Mouse (Mus musculus): ENCODE results near the gene Gm5431. TPM values are rescaled to one million over a fixed set of nuclear protein-coding genes. Genes with fewer than 3 reads are reported as not detected.

The Gm5431 gene
- polyA plus RNA-seq, 1 experiment: not detected

- TF ChIP-seq GATA1 (IDR thresholded peaks at IDR 0.05; ENCODE audit: low read length): 0 out of 2 replicates have a peak, but pooled peaks have one; percentile 23
- TF ChIP-seq TAL1 (IDR thresholded peaks at IDR 0.05; ENCODE audit: low read length): no peak
- H3K4me3 ChIP-seq (replicated peaks): peak overlapping the region; percentile 80
- no peaks in the 10 kb centered on the region for H3K9me3 ChIP-seq (ENCODE audit: control insufficient read depth, low read length)
- peaks cover 70% of the 10 kb centered on the region for H3K4me1 ChIP-seq (ENCODE audit: control insufficient read depth)
- peaks cover 1% of the 10 kb centered on the region for H3K36me3 ChIP-seq (ENCODE audit: control insufficient read depth)
- no peaks in the 10 kb centered on the region for H3K27me3 ChIP-seq (ENCODE audit: control insufficient read depth)
Measured at GRCm38 (mm10) chr11:48871817-48872541, 30.0 kb downstream of the Gm5431 start.

- Histone ChIP-seq H3K27me3 (ENCODE audit: control insufficient read depth) (no peaks in the 10 kb centered on the region), H3K36me3 (ENCODE audit: control insufficient read depth) (peaks cover 8% of the 10 kb centered on the region), H3K4me3 (replicated peaks) (peak within 1 kb of the TSS; percentile 80), H3K4me1 (ENCODE audit: control insufficient read depth) (peaks cover 70% of the 10 kb centered on the region), H3K9me3 (ENCODE audit: control insufficient read depth, low read length) (no peaks in the 10 kb centered on the region)
- TF ChIP-seq GATA1 (IDR thresholded peaks at IDR 0.05; ENCODE audit: low read length) (no peak), TAL1 (IDR thresholded peaks at IDR 0.05; ENCODE audit: low read length) (no peak)
Measured at GRCm38 (mm10) chr11:48871201-48871772, 30.7 kb downstream of the Gm5431 start, which contains the start of gene Irgm1. Gene Irgm1 (minus strand): TSS chr11:48871683.

- TF ChIP-seq GATA1 (IDR thresholded peaks at IDR 0.05; ENCODE audit: low read length): no peak
- no peak for TF ChIP-seq TAL1 (IDR thresholded peaks at IDR 0.05; ENCODE audit: low read length)
- Histone ChIP-seq H3K27me3 (ENCODE audit: control insufficient read depth) (no peaks in the 10 kb centered on the region), H3K36me3 (ENCODE audit: control insufficient read depth) (peaks cover 13% of the 10 kb centered on the region), H3K4me3 (replicated peaks) (peak overlapping the region; percentile 80), H3K9me3 (ENCODE audit: control insufficient read depth, low read length) (no peaks in the 10 kb centered on the region), H3K4me1 (ENCODE audit: control insufficient read depth) (peaks cover 70% of the 10 kb centered on the region)
Measured at GRCm38 (mm10) chr11:48870781-48871180, 31.2 kb downstream of the Gm5431 start.

GRCm38 (mm10) chr11:48869380-48870110 is 32.5 kb downstream of the Gm5431 start:
- Histone ChIP-seq H3K4me3 (replicated peaks) (peak overlapping the region; percentile 80), H3K27me3 (ENCODE audit: control insufficient read depth) (no peaks in the 10 kb centered on the region), H3K36me3 (ENCODE audit: control insufficient read depth) (peaks cover 21% of the 10 kb centered on the region), H3K4me1 (ENCODE audit: control insufficient read depth) (peaks cover 66% of the 10 kb centered on the region), H3K9me3 (ENCODE audit: control insufficient read depth, low read length) (no peaks in the 10 kb centered on the region)
- no peak for TF ChIP-seq TAL1 (IDR thresholded peaks at IDR 0.05; ENCODE audit: low read length)
- no peak for TF ChIP-seq GATA1 (IDR thresholded peaks at IDR 0.05; ENCODE audit: low read length)

- H3K9me3 ChIP-seq (ENCODE audit: control insufficient read depth, low read length): no peaks in the 10 kb centered on the region
- no peak overlapping the region for H3K4me3 ChIP-seq (replicated peaks)
- peaks cover 35% of the 10 kb centered on the region for H3K4me1 ChIP-seq (ENCODE audit: control insufficient read depth)
- TF ChIP-seq TAL1 (IDR thresholded peaks at IDR 0.05; ENCODE audit: low read length): no peak
- no peak for TF ChIP-seq GATA1 (IDR thresholded peaks at IDR 0.05; ENCODE audit: low read length)
- no peaks in the 10 kb centered on the region for H3K27me3 ChIP-seq (ENCODE audit: control insufficient read depth)
- H3K36me3 ChIP-seq (ENCODE audit: control insufficient read depth): peaks cover 25% of the 10 kb centered on the region
Measured at GRCm38 (mm10) chr11:48866481-48866880, 35.5 kb downstream of the Gm5431 start.

- H3K9me3 ChIP-seq (ENCODE audit: control insufficient read depth, low read length): no peaks in the 10 kb centered on the region
- H3K27me3 ChIP-seq (ENCODE audit: control insufficient read depth): peaks cover 10% of the 10 kb centered on the region
- H3K4me1 ChIP-seq (ENCODE audit: control insufficient read depth): peaks cover 9% of the 10 kb centered on the region
- TF ChIP-seq TAL1 (IDR thresholded peaks at IDR 0.05; ENCODE audit: low read length) (no peak), GATA1 (IDR thresholded peaks at IDR 0.05; ENCODE audit: low read length) (no peak)
- no peak overlapping the region for H3K4me3 ChIP-seq (replicated peaks)
- peaks cover 25% of the 10 kb centered on the region for H3K36me3 ChIP-seq (ENCODE audit: control insufficient read depth)
Measured at GRCm38 (mm10) chr11:48863808-48864207, 38.2 kb downstream of the Gm5431 start.

- TF ChIP-seq GATA1 (IDR thresholded peaks at IDR 0.05; ENCODE audit: low read length): no peak
- no peak for TF ChIP-seq TAL1 (IDR thresholded peaks at IDR 0.05; ENCODE audit: low read length)
- H3K9me3 ChIP-seq (ENCODE audit: control insufficient read depth, low read length): no peaks in the 10 kb centered on the region
- peaks cover 25% of the 10 kb centered on the region for H3K36me3 ChIP-seq (ENCODE audit: control insufficient read depth)
- peaks cover 12% of the 10 kb centered on the region for H3K4me1 ChIP-seq (ENCODE audit: control insufficient read depth)
- peaks cover 17% of the 10 kb centered on the region for H3K27me3 ChIP-seq (ENCODE audit: control insufficient read depth)
- H3K4me3 ChIP-seq (replicated peaks): no peak overlapping the region
Measured at GRCm38 (mm10) chr11:48862784-48863319, 39.2 kb downstream of the Gm5431 start.

GRCm38 (mm10) chr11:48859014-48859413 is 43.0 kb downstream of the Gm5431 start:
- H3K9me3 ChIP-seq (ENCODE audit: control insufficient read depth, low read length): no peaks in the 10 kb centered on the region
- no peak overlapping the region for H3K4me3 ChIP-seq (replicated peaks)
- TF ChIP-seq GATA1 (IDR thresholded peaks at IDR 0.05; ENCODE audit: low read length) (no peak), TAL1 (IDR thresholded peaks at IDR 0.05; ENCODE audit: low read length) (no peak)
- peaks cover 32% of the 10 kb centered on the region for H3K27me3 ChIP-seq (ENCODE audit: control insufficient read depth)
- H3K36me3 ChIP-seq (ENCODE audit: control insufficient read depth): no peaks in the 10 kb centered on the region
- peaks cover 45% of the 10 kb centered on the region for H3K4me1 ChIP-seq (ENCODE audit: control insufficient read depth)
